Mouse (Mus musculus) heart, postnatal 0 days (tissue): ENCODE data around the gene Clpx.

ENCODE experiments used
- CTCF ChIP-seq: IDR thresholded peaks from 2 replicates; pipeline ENCODE4 v1.5.1; 2016; ENCODE audit warnings: antibody characterized with exemption, control low read depth, low read depth
- EP300 ChIP-seq: IDR thresholded peaks from 2 replicates; pipeline ENCODE4 v1.6.1; 2016; ENCODE audit warnings: antibody characterized with exemption, low read depth

DNA sequence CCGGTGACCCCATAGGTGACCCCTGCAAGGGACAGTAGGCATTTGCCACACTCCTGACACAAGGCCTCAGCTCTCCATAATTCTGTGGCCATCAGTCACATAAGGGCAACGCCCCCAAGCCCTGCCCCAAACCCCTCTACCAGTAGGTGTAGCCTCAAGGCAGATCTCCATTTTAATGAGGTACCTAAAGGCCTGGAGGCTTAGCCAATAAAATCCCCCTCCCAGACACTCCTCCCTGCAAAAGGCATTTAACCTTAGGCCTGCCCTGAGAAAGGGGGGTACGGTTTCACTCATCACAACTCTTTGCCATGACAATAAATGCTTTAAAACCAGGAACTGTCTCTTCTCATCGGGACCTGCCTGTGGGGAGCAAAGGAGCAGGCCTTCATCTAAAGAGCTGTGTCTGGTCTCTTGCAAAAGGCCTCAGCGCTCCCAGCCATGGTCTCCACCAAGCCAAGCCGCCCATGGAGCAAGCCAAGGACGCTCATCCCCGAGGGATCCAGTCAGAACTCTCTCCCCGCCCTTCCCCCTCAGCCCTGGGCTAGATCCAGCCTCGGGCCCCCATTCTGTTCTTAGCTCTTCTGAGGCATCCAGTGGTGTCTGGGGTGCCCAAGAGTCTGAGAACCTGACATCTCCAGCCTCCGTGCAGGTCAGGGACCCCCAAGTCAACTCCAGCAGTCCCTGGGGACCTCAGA is 38.0 kb upstream of the Clpx start:
- TF ChIP-seq CTCF (no peak), EP300 (no peak)
